Mouse (Mus musculus): Measurements from ENCODE around the gene Scn8a.

DNA sequence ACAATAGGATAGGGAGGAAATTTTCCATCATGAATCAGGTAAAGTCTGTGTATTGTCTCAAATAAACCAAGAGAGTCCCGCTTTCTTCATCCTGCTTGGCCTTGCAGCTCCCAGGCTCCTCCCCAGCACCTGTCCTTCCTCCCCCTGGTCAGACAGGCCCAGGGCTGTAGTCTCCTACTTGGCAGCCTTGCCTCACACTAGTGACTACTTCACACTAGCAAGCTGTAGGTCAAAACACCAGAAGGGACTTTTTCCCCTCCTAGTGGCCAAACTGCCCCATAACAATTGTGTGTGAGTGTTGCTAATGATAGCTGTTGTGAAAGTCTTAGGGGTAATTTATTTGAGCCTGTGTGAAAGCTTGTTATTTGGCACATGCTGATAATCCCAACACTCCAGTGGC is 105.0 kb downstream of the Scn8a start:
- no peak for TF ChIP-seq EP300 (IDR thresholded peaks at IDR 0.05; ENCODE audit: low read depth)
- TF ChIP-seq CTCF (IDR thresholded peaks at IDR 0.05; ENCODE audit: low read depth) = peak; percentile 61
